Mouse (Mus musculus): Measurements from ENCODE around the gene Sugct. TPM values are rescaled to one million over a fixed set of nuclear protein-coding genes. Genes with fewer than 3 reads are reported as not detected.
"Not testable (repeated sequence)": the region's sequence is repeated elsewhere in the genome, so short reads cannot be mapped to it uniquely, and the experiment has no call there.

Sugct gene
- total RNA-seq, 2 experiments from 2014 or later, result 2.1 to 3.0 TPM

- no peak overlapping the region for H3K4me3 ChIP-seq
- TF ChIP-seq CTCF (IDR thresholded peaks at IDR 0.05), result no peak
- DNase-seq (ENCODE audit: extremely low spot score in 1 of 2, low spot score in 2 of 2), result no peak
- no peak overlapping the region for H3K27ac ChIP-seq
- intact Hi-C loops (cut with DNase I), result no loop called here
Observed at GRCm38 (mm10) chr13:17585267-17585913, 110.0 kb downstream of the Sugct start.

GRCm38 (mm10) chr13:17584804-17585203, 110.5 kb downstream of the Sugct start:
- peak; percentile 63 for TF ChIP-seq CTCF (IDR thresholded peaks at IDR 0.05)
- Histone ChIP-seq H3K4me3 (no peak overlapping the region), H3K27ac (no peak overlapping the region)
- intact Hi-C loops (cut with DNase I), result loop anchor here (5.0 kb wide), 2 partner anchors 153 to 1598 kb away; no protein-coding TSS in a partner anchor
- peak in 1 of 2 experiments; percentile 18 for DNase-seq (ENCODE audit: extremely low spot score in 1 of 2, low spot score in 2 of 2)

GRCm38 (mm10) chr13:17581684-17582083, 113.7 kb downstream of the Sugct start:
- no peak overlapping the region for H3K27ac ChIP-seq
- H3K4me3 ChIP-seq, result no peak overlapping the region
- DNase-seq (ENCODE audit: extremely low spot score in 1 of 2, low spot score in 2 of 2), result peak; percentile 19 to 26
- peak; percentile 42 for TF ChIP-seq CTCF (IDR thresholded peaks at IDR 0.05)
- intact Hi-C loops (cut with DNase I), result loop anchor here (5.0 kb wide), 2 partner anchors 149 to 1594 kb away; no protein-coding TSS in a partner anchor

GRCm38 (mm10) chr13:17559357-17559756, 136.0 kb downstream of the Sugct start:
- no peak overlapping the region for H3K4me3 ChIP-seq
- no peak overlapping the region for H3K27ac ChIP-seq
- TF ChIP-seq CTCF (IDR thresholded peaks at IDR 0.05), result no peak
- DNase-seq (ENCODE audit: extremely low spot score in 1 of 2, low spot score in 2 of 2), result no peak
- intact Hi-C loops (cut with DNase I), result no loop called here

GRCm38 (mm10) chr13:17536341-17536740, 159.0 kb downstream of the Sugct start:
- no peak for TF ChIP-seq CTCF (IDR thresholded peaks at IDR 0.05)
- intact Hi-C loops (cut with DNase I), result no loop called here
- Histone ChIP-seq H3K4me3 (no peak overlapping the region), H3K27ac (no peak overlapping the region)
- DNase-seq (ENCODE audit: extremely low spot score in 1 of 2, low spot score in 2 of 2), result no peak

- intact Hi-C loops (cut with DNase I), result no loop called here
- TF ChIP-seq CTCF (IDR thresholded peaks at IDR 0.05), result no peak
- Histone ChIP-seq H3K4me3 (no peak overlapping the region), H3K27ac (no peak overlapping the region)
- DNase-seq (ENCODE audit: extremely low spot score in 1 of 2, low spot score in 2 of 2), result no peak
Observed at GRCm38 (mm10) chr13:17534871-17535270, 160.5 kb downstream of the Sugct start.

- intact Hi-C loops (cut with DNase I), result no loop called here
- Histone ChIP-seq H3K4me3 (no peak overlapping the region), H3K27ac (no peak overlapping the region)
- DNase-seq (ENCODE audit: extremely low spot score in 1 of 2, low spot score in 2 of 2), result no peak
- no peak for TF ChIP-seq CTCF (IDR thresholded peaks at IDR 0.05)
Observed at GRCm38 (mm10) chr13:17534469-17534868, 160.9 kb downstream of the Sugct start.

- H3K27ac ChIP-seq, result no peak overlapping the region
- H3K4me3 ChIP-seq, result no peak overlapping the region
- TF ChIP-seq CTCF (IDR thresholded peaks at IDR 0.05), result no peak
- intact Hi-C loops (cut with DNase I), result no loop called here
- DNase-seq (ENCODE audit: extremely low spot score in 1 of 2, low spot score in 2 of 2), result no peak
Observed at GRCm38 (mm10) chr13:17511184-17511778, 184.1 kb downstream of the Sugct start.

- Histone ChIP-seq H3K27ac (no peak overlapping the region), H3K4me3 (no peak overlapping the region)
- no peak for TF ChIP-seq CTCF (IDR thresholded peaks at IDR 0.05)
- intact Hi-C loops (cut with DNase I), result no loop called here
- DNase-seq (ENCODE audit: extremely low spot score in 1 of 2, low spot score in 2 of 2), result no peak
Observed at GRCm38 (mm10) chr13:17494936-17495335, 200.4 kb downstream of the Sugct start.

- Histone ChIP-seq H3K4me3 (no peak overlapping the region), H3K27ac (no peak overlapping the region)
- intact Hi-C loops (cut with DNase I), result no loop called here
- no peak for DNase-seq (ENCODE audit: extremely low spot score in 1 of 2, low spot score in 2 of 2)
- TF ChIP-seq CTCF (IDR thresholded peaks at IDR 0.05), result no peak
Observed at GRCm38 (mm10) chr13:17494056-17494574, 201.2 kb downstream of the Sugct start.

GRCm38 (mm10) chr13:17457981-17458380, 237.4 kb downstream of the Sugct start:
- H3K4me3 ChIP-seq; intact Hi-C loops (cut with DNase I); H3K27ac ChIP-seq; DNase-seq (ENCODE audit: extremely low spot score in 1 of 2, low spot score in 2 of 2): not testable (repeated sequence)

- H3K4me3 ChIP-seq, result no peak overlapping the region
- H3K27ac ChIP-seq, result no peak overlapping the region
- peak; percentile 79 for TF ChIP-seq CTCF (IDR thresholded peaks at IDR 0.05)
- intact Hi-C loops (cut with DNase I), result loop anchor here (5.0 to 10.0 kb wide), 3 partner anchors 150 to 1425 kb away; no protein-coding TSS in a partner anchor
- DNase-seq (ENCODE audit: extremely low spot score in 1 of 2, low spot score in 2 of 2), result peak in 1 of 2 experiments; percentile 15
Observed at GRCm38 (mm10) chr13:17432139-17432916, 263.0 kb downstream of the Sugct start.

All from left cerebral cortex, adult 2 months (tissue).